Mouse (Mus musculus): ENCODE measurements around the gene Tnik.

The Tnik gene

DNA sequence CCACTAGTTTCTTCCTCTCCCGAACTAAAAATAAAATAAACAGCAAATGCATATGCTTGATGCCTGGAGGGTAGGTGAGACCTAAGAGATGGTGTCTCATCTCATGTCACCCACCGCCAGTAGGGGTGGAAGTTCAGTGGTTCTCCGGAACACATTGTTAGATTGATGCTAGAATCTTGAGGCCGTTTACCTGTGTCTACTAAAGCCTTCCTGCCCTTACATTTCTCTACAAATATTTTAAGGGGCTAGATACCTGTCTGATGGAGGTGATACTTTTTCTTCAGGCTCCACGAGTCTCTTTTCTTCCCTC is 1.8 kb downstream of the Tnik start:
- no peak for DNase-seq (ENCODE audit: low spot score)

DNA sequence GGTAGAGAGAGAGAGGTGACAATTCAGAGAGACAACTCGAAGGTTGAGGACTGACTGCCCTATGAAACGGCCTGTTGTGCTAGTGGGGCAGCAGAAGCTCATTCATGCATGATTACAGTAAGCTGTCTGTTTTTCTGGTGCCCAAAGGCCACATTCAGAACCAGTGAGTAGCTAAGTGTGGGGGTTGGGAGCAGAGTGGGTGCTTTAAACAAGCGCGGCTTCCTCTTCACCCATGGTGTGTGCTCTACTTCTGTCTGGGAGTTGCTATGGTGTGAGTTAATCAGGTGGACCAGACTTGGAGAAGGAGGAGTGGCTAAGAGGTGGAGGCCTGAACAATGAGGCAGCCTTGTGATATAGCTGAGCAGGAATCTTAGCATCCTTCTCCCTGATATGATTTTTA is 2.2 kb downstream of the Tnik start:
- no peak for DNase-seq (ENCODE audit: low spot score)

DNA sequence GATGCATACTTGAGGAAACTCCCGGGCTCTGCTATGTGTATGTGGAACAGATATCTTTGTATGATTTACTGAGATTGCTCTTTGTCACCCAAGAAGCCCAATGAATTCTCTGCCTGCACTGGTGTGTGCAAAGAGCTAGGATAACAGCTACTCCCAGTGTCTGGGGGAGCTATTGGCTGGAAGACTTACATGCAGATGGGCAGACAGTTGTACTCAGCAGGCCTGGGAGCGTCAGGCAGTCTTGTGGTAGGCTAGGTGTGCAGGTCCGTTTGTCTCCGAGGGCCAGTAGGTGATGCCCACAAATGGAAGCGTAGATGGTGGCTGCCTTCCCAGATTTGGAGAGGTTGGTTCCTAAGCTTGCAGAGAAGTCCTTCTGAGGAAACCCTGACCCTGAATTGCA is 2.6 kb downstream of the Tnik start:
- DNase-seq (ENCODE audit: low spot score), result no peak

DNA sequence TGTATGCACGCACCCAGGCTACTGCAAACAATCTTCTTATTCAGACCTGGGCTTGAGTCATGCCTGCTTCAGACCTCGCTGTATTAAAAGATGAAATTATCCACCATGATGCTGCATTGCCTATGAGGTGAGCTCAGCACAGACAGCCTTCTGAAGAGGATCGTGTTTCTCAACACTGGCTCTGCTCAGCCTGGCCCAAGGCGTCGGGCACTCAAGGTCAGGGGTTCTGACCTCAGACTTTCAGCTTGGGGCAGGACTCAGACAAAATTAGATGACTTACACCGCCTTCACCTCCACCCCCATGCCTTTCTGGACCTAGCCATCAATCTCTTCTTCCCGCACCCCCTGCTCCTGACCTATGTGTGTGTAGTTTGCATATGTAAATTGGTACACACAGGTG is 4.2 kb downstream of the Tnik start:
- DNase-seq (ENCODE audit: low spot score), result no peak

DNA sequence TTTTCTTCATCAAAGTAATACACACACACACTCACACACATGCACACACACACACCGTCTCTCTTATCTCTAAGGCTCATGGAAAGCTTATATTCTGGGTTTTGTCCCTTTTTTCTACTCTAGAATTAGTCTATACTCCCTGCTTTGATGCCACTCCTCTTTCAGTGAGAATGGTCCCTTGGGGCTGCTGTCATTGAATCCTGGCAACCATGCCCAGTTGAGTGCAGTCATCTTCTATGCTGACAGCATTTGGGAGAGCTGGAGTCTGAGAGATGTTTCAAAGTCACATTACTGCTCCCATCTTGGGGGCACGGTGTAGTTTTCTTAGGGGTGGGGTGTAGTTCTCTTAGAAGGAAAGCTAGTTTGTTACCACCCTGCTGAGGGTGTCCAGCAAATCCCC is 6.7 kb downstream of the Tnik start:
- no peak for DNase-seq (ENCODE audit: low spot score)

DNA sequence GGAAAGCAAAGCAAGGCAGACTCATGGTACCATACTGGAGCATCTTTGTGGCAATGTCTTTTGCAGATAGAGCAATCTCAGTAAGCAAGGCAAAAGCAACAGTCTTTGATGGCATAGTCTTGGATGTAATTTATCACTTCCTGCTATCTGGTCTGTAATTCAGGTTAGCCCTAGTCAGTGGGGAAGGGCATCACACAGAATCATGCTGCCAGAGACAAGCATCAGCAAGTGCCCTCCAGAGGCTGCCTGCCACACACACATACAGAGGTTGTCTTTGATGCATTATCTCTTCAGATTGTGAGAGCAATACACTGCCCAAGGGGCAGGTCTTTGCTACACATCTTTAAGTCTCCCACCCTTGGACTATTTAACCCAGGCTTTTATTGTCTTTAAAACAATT is 8.9 kb downstream of the Tnik start:
- DNase-seq (ENCODE audit: low spot score), result no peak

DNA sequence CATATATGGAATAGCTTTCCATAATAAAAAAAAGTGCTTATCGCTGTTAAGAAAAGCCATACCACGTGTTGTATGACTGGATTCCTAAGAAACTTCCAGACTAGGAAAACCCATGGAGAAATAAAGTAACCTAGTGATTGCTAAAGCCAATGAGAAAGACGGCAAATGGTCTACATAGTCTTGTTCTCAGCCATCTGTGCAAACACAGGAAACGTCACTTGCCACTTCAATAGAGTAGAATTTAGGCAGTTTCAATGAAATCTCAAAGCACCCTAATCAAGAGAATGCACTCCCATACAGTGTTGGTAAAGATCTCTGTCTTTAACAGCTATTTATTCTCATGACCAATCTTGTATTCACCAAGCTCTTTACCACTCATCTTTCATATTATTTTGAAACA is 11.7 kb downstream of the Tnik start:
- no peak for DNase-seq (ENCODE audit: low spot score)

GRCm38 (mm10) chr3:28289693-28290092 is 26.7 kb downstream of the Tnik start:
- DNase-seq (ENCODE audit: low spot score), result no peak

- no peak for DNase-seq (ENCODE audit: low spot score)
These were observed 38.4 kb downstream of the Tnik start for GRCm38 (mm10) chr3:28301378-28301777.

DNA sequence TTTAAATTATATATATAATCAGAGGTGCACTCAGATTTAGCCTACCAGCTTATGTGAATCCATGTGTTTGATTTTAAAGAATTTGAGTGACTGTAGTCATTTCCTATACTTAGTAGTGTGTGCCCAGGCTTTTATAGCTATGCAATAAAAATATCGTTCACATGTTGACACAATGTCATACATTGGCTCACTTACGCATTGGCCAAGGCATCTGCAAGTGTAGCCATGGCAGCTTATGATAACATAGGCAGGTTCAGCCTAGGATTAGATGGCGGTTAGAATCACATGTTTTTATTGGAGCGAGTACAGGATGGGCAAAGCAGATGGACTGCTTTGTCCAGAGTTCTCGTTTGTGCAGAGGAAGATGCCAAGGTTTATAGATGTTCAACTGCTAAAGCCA is 40.9 kb downstream of the Tnik start:
- DNase-seq (ENCODE audit: low spot score), result no peak

- DNase-seq (ENCODE audit: low spot score), result no peak
These were observed 43.8 kb downstream of the Tnik start for GRCm38 (mm10) chr3:28306852-28307251.

- DNase-seq (ENCODE audit: low spot score), result no peak
These were observed 51.4 kb downstream of the Tnik start for GRCm38 (mm10) chr3:28314438-28314837.

GRCm38 (mm10) chr3:28317339-28317738 is 54.3 kb downstream of the Tnik start:
- no peak for DNase-seq (ENCODE audit: low spot score)

DNA sequence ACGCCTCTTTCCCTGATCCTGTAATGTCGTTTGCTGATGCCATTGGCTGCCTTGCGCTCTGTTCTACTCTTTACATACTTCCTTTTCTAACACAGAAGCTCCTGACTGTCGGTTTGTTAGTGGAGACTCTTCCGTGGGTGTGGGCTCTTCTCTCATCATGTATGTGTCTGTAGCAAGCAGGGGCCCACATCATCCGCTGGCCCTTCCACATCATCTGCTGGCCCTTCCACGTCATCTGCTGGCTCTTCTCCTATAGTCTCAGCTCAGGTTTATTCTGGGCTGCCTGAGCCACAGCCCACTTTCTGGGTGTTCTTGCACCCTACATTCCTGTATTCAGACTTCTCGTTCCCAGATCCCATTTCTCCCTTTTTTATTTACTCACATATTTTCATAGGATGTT is 58.6 kb downstream of the Tnik start:
- no peak for DNase-seq (ENCODE audit: low spot score)

- DNase-seq (ENCODE audit: low spot score), result no peak
These were observed 62.7 kb downstream of the Tnik start for GRCm38 (mm10) chr3:28325613-28326233.

- DNase-seq (ENCODE audit: low spot score), result no peak
These were observed 69.3 kb downstream of the Tnik start for GRCm38 (mm10) chr3:28332316-28332715.

DNA sequence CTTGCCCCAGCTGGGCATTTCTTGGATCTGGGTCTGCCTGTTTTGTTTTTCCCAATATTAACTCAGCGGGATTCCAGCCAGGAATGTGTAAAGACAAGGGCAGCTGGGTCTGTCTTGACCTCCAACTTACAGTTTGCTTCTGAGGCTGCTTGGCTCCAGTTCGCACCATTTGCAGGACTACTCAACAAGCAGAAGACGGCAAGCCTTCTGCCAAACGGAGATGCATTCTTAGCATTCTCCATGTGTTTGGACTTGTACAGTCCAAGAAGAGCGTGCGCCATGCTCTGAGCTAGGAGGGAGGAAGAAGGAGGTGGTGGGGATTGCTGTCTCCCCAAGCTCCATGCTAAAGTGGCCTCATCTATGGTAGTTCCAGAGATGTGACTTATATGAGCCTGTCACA is 70.9 kb downstream of the Tnik start:
- DNase-seq (ENCODE audit: low spot score), result no peak

DNA sequence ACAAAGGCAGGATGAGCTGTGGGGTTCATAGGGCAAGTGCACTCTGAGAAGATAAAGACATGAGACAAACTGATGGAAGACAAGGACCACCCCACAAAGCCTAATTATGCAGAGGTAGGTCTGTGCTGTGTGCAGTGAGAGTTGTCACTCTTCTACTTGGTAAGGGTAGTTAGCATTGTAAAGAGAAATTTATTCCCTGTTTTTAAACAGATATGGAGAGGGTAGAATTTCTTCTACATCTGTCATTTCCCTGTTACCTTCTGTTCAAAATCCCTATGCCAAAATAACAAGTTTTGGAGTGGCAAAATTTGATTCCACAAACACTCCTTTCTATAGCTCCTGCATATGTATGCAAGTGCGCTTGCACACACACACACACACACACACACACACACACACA is 71.5 kb downstream of the Tnik start:
- DNase-seq (ENCODE audit: low spot score), result no peak

GRCm38 (mm10) chr3:28340071-28340470 is 77.1 kb downstream of the Tnik start:
- DNase-seq (ENCODE audit: low spot score), result no peak

- DNase-seq (ENCODE audit: low spot score), result no peak
These were observed 80.2 kb downstream of the Tnik start for GRCm38 (mm10) chr3:28343204-28343603.

DNA sequence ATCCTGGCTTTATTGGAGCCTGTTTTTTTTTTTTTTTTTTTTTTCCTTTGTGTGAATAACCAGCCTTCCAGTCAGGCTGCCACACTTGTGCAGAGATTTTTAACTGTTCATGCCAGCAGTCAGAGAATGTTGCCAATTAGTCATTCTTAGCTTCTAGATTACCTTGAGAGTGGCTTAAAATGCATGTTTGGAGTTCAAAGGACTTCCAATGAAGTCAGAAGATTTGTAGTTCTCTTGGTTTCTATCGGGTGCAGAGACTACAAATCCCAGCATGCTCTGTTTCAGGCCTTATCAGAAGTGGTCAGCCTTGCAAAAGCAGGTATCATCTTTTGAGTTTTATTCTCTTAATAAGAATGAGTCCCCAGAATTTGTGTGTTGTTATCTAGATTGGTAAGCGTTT is 80.6 kb downstream of the Tnik start:
- DNase-seq (ENCODE audit: low spot score), result no peak

DNA sequence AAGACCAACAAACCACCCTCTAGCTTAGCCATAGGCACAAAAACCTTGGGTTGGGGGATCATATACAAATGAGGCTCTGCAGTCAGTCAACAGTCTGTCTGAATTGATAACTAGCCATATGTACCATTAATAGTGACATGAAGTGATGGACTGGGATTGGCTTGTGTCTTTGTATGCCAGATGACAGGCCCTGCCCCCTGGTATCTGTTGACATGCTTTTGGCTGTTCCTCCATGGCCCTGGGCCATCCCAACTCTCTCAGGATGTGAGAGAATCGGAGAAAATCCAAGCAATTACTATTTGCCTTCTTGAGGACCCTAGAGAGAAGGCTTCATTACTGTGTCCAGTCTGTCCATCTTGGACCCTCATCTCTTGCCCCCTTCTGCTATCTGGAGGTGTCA is 82.4 kb downstream of the Tnik start:
- no peak for DNase-seq (ENCODE audit: low spot score)

DNA sequence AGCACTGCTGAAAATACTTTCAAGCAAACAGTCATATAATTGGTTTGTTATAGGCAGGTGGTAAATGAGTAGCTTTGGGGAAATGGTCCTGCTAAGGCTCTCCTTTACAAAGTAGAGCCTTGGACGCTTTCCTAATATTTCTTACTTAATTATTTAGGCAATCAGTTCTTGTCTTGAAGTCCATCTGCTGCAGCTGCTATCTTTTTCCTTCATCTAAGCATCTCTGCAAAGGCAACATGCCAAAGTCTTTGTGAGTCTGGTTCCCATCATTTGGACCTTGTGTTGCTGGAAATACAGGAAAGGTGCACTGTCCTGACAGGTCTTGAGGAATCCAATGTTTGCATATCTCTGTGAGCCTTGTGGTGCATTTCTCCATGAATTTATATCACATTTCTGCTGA is 82.9 kb downstream of the Tnik start:
- no peak for DNase-seq (ENCODE audit: low spot score)

DNA sequence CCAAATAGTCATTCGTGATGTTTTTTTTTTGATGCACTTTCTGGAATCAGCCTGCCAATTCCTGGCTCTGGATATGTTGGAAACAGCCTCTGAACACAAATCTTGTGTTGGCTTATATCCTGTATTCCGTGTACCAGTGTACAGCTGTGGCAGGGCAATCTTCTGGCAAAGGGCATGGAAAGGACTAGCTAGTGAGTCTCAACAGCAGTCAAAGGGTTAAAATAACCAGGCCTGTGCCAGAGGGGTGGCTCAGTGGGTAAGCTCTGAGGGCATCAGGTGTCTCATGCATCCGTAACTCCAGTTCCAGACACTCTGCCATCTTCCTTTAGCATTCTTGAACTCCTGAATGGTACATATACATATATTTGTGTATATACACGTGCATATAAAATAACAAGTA is 83.5 kb downstream of the Tnik start:
- DNase-seq (ENCODE audit: low spot score), result no peak

- DNase-seq (ENCODE audit: low spot score), result no peak
These were observed 85.7 kb downstream of the Tnik start for GRCm38 (mm10) chr3:28348746-28349145.

Data from left cerebral cortex, adult 11 months (tissue).